Mouse (Mus musculus) kidney, postnatal 14 days (tissue): ENCODE data around the gene Pkib.

Source experiments
- DNase-seq: peaks from one replicate; pipeline ENCODE4 v3.0.0; 2022; ENCODE audit warnings: mixed read lengths

Gene Pkib

DNA sequence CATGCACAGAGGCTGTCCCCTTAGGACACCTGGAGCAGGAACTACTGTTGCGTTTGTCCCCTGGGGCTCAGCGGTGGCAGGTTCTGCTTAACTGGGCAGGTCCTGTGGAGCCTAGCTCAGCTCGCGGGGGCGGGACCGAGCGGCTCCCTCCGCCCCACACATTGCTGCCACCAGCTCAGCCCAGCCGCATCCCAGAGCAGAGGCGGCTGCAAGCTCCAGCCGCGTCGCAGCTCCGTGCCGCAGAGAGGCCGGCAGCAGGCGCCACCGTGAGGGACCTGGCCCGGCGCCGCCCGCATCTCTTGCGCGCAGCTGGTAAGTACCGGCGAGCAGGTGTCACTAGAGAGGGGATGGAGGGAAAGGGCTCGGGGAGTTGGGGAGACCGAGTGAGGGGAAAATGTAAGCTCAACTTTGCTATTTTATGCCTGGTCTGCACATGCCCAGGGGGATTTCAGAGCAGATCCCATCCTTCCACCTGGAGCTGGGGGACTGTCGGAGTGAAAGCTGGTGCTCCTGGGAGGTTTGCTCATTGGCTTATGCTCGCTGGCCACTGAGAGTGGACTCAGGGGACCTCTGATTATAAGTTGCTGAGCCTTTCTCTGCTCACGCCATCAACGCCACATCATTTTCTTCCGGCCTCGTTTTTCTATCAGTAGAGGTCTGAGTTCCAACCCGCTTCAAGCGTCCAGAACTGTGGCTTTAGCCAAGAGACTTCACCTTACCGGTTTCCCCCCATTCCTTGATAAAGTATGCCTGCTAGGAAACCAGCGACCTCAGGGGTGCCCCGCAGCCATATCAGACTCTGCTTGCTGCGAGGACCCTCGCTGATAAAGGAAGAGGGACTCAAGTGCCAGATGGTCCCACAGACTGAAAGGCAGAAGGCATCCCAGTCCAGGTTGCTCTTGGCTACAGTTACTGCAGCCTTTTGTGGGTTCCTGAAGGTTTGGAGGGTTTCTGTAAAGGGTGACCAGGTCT, at the start of gene Pkib:
Gene Pkib, plus strand, starts transcription at position 86 of the 972 bp plus-strand sequence.
- peak; percentile 58 for DNase-seq

DNA sequence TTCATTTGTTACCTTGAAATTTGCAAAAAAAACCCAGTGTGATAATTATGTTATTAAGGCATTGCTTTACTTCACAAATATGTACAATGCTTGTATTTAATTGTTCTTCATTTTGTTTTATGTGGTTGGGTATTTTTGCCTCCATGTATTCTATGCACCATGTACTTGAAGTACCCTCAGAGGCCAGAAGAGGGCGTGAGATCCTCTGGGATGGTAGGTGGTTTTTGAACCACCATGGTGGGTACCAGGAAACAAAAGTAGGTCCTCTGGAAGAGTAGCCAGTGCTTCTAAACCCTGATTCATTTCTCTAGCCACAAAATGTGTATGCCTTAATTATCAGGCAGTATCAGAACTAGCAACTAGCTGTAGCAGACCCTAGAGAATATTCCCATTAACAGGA, 47.9 kb upstream of the Pkib start:
- no peak for DNase-seq

DNA sequence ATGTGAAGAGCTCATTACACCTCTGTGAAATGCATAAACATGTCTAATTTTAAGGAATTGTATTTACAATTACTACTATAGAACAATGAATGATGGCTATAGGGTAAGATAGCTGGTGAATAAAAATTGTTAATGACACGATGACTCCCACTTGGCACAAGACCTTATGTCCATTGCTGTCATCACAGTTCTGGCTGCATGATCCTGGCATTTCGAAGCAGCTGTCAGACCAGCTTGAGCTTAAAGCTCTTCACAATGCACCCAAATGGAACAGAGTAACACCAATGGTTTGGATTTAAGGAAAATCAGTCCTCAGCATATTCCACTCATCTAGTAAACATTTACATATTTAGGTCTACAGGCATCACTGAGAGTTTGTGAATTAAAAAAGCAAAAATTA, 37.5 kb upstream of the Pkib start:
- no peak for DNase-seq

DNA sequence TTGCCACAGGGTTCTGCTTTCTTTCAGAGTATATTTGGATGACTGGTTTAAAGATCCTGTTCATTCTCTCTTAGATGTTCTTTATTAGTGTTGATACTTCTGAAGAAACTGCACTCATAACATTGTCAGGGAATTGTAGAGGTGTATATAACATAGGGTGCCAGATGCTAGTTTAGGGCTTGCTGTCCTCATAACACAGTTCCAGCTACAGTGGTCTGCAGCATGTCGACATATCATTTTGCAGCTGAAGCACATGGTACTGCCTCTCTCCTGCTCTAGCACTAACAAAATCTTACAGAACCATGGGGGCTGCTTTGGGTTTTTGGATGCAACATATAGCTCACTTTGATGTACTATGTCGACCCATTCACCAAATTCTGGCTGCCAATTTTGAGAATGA, 34.6 kb upstream of the Pkib start:
- no peak for DNase-seq

DNA sequence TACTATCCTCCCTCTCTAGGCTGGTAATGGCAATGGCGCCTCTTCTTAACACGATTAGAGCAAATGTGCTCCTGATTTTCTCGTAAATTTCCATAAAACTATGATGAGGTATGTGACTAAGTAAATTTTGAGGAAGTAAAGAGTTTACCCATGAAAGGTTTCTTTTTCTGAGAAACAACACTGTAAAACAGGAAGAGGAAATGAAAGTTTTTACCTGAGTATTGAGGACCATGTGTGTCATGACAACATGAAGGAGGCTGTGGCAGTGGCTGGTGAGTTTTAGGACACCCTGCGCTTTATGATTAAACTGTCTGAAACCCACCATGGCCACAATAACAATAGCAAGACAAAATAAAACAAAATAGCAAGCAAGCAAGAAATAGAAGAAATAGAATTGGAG, 28.8 kb upstream of the Pkib start:
- no peak for DNase-seq

DNA sequence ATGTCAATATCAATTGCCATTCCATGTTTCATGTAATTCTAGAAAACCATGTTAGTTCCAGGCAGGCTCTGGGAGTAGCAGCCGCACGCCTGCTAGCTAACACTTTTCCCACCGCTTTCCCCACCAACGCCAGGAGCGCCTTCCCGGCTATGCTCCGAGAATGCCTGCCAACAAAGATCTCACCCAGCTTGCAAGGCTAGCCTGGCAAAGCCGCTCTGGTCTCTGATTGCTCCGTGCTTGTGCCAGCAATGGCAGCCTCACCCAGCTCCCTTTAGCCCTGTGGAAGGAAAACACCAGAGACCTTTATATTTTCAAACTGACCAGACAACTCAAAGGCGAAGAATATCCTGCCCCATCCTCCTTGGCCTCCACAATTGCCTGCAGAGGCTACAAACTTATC, 8.5 kb upstream of the Pkib start:
- no peak for DNase-seq

DNA sequence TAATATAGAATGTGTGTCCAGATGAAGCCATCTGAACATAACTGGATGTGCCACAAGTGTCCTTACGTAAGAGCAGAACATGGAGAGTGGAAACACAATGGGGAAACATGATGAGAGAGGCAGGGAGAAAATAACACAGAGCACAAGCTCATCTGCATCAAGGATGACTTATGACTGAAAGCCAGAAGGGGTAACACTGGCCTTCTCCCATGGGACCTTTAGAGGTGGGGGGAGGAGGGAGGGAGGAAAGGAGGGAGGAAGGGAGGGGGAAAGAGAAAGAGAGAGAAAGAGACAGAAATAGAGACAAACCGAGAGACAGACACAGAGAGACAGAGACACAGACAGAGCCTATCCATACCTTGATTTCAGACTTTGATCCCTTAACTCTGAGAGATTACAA, 4.0 kb upstream of the Pkib start:
- DNase-seq: no peak

DNA sequence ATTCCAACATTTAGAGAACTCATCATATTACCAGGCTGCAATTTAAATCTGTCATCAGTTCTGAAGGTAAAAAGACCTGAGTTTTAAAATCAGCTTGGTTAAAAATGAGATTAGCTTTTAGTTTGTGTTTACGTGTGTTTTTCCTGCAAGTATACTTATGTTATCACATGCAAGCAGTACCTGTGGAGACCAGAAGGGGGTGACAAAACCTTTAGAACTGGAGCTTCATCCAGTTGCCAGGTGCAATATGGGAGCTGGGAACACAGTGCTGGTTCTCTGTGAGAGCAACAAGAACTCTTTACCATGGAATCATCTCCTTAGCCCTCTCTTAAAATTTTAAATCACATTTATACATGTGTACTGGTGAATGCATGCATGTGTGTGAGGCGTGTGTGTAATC, 1.2 kb upstream of the Pkib start:
- no peak for DNase-seq

DNA sequence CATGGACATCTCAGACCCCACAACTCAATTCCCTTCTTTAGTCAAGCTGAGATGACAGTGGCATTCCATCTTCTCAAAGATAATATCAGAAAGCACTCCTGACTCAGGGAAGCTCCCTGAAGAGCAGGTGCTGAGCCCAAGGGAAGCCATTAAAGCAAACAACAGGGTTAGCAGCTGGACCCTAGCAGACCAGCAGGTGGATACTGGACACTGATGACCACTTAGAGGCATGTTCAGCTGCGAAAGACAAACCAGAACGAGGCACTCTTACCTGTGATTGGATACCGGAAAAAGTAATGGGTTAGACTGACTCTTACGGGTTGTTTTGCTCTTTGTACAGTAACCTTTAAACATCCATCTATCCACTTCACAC, 1.1 kb downstream of the Pkib start:
- no peak for DNase-seq

DNA sequence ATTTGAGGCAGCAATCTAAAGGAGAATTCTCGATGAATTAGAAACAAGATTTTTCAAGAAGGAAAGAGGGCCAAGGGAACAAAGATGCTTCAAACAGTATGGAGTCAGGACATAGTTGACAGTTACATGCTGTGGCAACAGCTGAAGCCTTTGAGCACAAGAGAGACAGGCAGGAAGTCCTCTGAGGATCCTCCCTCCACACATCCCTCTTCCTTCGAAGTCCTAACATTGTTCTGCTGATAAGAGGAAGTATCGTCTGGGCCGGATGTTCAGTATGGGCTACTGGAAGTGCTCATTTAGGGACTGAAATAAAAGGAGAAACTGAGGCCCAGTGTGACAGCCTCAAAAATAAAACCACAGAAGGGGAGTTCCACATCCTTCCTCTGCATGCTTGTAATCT, 5.2 kb downstream of the Pkib start:
- DNase-seq: no peak

DNA sequence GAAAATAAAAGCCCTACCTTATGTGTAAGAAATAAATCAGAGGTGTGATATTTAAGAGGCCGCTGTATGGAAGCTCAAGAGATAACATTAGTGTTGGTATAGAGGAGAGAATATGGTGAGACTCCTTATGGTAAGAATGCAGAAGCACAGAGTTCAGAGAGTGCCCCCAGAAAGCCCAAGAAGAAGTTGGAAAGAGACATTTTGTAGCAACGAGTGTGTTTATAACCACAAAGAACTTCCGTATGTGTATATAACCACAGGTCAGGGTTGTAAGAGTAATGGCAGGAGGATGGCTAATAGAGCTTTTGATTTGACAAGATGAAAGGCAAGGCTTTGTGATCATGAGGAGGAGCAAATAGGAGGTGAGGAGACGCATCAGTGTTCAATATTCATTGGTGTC, 6.5 kb downstream of the Pkib start:
- DNase-seq: no peak

DNA sequence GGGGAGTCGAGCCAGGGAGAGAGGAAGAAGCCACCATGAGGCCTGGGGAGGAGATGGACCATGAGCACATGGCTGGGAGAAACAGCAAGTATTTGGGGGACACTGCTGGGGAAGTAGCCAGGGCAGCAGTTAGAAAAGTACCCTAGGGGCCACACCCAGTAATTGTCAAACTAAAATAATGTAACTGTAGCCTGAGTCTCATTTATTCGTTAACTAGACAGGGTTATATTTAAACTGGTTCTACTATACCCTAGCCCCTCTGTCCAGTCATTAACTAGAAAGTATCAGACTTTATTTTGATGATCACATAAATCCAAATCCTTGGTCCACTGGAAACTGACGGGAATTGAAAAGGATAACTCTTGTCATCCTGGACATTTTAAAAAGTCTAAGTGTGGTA, 7.8 kb downstream of the Pkib start:
- DNase-seq: no peak

DNA sequence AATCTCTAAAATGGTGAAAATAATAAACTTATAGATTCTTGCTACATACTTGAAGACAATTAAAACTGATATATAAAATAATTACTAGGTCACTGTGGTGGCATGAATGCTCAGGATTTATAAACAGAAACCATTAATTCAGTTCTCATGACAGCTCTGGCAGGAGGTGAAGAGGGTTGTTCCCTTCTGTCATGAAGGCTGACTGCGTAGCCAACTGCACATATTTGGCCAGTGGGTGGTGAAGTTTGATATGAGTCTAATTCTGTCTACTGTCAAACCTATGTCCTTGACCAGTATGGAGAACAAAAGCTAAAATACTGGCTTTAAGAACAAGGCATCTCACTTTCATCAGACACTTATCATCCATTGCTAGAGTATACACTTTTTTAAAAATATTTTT, 21.5 kb downstream of the Pkib start:
- DNase-seq: no peak

DNA sequence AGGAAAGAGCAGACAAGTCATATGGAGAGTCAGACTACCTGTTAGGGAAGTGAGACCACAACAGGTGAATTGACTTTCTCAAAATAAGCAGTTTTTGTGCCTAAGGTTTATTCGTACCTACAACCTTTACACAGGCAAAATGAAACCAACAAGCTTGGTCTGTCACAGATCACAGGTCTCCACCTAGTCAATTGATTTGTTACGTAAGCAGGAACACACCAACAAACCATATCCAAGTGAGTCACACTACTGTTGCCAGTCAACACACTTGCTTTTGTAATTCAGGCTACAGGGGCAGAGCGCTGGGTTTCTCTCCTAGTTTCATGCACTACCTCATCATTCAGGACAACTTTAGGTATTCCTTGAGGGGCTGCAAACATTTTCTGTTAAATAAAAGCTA, 28.7 kb downstream of the Pkib start:
- no peak for DNase-seq

DNA sequence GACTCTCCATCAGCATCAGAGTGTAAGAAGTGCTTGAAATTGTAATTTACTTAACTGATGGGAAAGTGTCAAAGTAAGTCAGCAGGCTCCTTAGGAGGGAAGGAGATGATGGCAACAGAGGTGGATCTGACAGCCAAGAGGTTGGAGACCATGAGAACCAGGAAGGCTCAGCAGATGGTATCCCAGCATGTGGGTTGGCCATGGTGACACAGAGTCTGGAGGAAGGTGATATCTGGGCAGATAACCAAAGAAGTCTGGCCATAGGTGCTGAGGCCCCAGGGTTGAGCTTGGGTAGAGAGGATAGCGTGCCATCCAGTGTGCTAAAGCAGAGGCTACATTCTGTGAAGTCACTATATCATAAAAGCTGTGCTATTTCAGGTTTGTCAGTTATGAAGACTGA, 32.0 kb downstream of the Pkib start:
- DNase-seq: no peak

DNA sequence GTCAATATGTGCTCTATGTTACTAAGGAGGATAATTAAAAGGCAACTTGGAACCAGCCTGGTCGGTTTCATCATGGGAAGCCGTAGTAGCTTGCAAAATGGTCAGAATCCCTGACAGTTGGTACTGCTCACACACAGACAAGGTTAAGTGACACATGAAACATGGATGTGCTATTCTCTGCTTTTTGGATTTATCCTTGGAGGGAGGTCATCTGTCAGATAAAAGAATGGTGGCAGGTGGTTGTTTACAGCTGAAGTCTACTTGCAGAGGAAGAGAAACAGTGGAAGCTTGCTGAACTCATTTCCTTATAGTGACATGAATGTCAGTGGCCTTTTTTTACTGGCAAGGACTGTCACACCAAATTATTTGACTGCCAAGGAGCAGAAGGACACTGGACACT, 32.5 kb downstream of the Pkib start:
- no peak for DNase-seq

DNA sequence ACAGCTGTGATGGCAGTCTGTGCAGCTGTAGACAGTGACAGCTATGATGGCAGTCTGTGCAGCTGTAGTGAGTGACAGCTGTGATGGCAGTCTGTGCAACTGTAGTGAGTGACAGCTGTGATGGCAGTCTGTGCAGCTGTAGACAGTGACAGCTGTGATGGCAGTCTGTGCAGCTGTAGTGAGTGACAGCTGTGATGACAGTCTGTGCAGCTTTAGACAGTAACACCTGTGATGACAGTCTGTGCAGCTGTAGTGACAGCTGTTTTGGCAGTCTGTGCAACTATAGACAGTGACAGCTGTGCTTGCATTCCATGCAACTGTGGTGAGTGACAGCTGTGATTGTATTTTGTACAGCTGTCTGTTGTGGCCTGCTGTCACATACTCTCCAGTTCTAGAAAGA, 44.0 kb downstream of the Pkib start:
- no peak for DNase-seq

DNA sequence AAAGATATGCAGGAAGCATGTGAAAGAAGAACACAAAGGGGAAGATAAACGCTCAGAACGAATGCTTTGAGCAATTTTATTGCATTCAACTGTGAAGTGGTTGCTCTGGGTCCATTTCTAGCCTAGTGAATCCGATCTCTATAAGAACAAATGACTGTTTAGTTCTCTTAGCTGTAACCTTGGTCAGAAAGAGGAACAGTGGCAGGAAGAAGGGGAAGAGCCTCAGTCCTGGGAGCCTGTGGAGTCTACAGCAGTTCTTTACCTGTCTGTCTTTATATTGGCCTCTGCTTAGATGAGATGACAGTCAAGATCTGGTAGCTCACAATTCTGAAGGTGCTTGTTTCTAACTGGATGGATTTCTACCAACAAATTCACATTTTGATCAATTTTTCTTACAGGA, 56.2 kb downstream of the Pkib start:
- no peak for DNase-seq

DNA sequence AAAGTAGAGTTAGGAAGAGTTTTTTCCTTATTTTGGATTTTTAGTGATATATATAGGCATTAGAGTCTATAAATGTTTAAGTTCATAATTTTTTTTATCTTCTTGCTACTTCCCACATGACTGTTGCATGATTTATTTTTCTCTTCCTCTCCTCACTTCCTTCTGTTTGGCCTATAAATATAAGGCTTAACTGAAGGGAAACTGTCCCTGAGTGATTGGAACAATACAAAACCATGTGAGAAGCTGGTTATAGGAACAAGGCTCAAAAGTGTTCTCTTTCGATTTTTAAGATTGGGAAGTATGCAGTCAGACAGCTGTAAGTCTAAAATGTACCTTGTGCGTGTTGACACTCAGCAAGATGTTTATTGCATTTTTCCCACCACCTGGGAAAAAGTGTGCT, 58.4 kb downstream of the Pkib start:
- no peak for DNase-seq

DNA sequence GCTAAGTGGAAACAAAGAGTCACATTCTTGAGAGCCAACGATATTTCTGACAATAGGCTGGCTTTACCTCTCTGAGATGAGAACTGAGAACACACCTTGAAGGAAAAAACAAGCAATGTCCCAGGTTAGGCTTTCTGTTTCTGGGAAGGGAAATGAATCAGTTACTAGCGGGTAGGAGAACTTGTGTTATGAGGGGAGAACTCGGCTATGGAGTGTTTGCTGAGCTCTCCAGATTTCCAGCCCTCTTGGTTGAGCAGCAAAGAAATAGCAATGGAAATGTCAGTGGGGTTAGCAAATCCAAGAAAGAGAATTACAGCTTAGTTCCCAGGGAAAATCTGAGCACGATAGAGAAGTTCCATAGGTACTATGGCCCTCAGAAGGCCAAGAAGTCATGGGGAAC, 70.5 kb downstream of the Pkib start:
- no peak for DNase-seq

DNA sequence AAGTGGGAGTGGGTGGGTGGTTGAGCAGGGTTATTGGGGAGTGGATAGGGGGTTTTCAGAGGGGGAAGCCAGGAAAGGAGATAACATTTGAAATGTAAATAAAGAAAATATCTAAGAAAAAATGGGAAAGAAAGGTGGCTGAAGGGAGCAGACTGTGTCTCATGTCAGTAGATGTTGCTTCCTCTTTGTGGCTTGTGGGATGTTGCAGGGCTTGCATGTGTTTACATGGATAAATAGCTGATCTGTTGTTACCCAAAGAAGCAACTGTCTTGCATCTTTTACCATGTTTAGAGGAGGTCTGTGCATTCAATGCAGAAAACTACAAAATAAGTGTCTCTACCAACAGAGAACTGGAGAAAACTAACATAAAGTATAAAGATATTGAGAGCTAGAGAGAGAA, 89.3 kb downstream of the Pkib start:
- no peak for DNase-seq

DNA sequence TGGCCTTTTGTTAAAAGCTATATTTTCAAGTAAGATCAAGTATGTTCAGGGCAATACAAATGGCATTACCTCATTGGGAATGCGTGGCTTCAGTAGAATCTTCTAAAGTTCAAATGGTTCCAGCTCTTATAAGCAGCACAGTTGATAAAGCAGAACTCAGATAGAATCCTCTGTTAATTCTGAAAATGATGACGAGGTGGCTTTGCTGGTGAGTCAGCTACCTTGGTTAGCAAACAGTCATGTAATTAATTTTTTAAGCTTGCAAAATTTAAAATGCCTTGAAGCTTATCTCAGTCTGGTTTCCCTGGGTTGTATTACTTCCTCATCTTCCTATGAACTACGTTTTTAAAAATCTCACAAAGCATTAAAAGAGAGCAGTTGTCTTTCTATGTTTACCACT, 90.6 kb downstream of the Pkib start:
- no peak for DNase-seq

DNA sequence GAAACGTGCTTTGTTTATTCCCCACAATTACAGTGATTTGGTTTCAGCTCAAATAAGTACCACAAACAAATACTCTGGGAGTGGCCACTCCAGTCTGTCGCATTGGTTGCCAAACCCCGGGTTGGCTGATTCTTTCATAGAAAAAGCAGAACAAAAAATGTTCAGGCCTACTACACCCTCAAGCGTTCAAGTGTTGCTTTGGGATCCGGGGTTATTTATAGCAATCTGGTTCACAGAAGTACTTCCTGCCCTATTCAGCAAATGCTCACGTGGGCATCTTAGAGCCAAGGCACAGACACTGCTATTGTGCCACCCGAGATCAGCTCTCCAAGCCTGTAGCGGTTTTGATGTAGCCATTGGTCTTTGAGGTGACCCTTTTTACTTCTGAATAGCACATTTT, 95.9 kb downstream of the Pkib start:
- no peak for DNase-seq

DNA sequence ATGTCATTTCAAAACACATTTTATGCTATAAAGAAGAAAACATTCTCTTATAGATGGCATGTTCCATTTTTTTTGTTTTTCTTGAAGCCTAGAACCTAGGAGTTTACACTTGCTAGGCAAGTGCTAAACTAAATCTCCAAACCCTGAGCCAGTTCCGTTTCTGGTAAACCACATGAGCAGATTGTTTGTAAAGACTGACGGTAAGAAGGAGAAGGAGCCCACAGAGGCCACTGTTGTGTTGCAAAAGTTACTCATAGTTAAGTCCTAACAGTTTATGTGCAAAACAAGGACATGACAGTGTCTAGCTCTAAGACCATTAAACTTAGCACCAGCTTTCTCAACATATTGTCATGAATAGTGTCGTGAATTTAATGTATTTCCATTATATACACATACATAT, 99.9 kb downstream of the Pkib start:
- DNase-seq: no peak

DNA sequence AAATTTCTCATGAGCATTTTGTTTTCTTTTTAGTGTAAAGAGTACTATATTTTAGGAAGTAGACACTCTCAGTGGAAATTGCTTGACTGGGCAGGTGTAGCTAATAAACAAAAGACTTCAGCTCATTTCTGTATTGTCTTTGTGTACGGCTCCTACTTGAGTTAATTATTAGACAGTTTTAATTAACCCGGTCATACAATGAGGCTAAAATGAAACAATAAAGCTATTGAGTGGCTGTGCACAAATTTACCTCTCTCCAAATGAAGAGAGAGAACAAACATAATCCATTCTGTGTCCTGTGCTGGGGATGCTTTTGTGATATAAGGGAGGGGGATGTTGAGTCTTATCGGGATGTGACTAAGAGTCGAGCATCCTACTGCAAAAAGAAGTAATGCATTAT, 109.0 kb downstream of the Pkib start:
- DNase-seq: no peak
